Comparison of ENCODE assay signal across 10 mouse cellular contexts in genomic region chr6:121171102-121171501, GRCm38 (mm10). TPM values are rescaled to one million over a fixed set of nuclear protein-coding genes. Genes with fewer than 3 reads are reported as not detected.
A peak's percentile ranks its signal among the peaks of the same experiment; 100 is the strongest.
DNase-seq lines count a peak whose midpoint lies in the region; ATAC-seq and TF ChIP-seq lines count a peak whose summit lies in the region.
"Had no signal": no experiment of that assay in that cellular context is flagged by ENCODE, and none has a peak within 500 bp of the region (broad histone marks: within the 10 kb centered on the region; RNA-seq: fewer than 3 reads in every experiment).

No protein-coding gene starts in this region.

- no peak for TF ChIP-seq POLR2A in liver, adult 2 months (IDR thresholded peaks at IDR 0.05; ENCODE audit: extremely low read depth, insufficient read depth, low read length)

- no peaks in the 10 kb centered on the region for H3K36me3 ChIP-seq in liver, adult 2 months (ENCODE audit: control insufficient read depth, insufficient read depth, low read length)
- no peaks in the 10 kb centered on the region for H3K36me3 ChIP-seq in liver, embryonic 12.5 days
- no peaks in the 10 kb centered on the region for H3K36me3 ChIP-seq in heart, embryonic 16.5 days (ENCODE audit: control insufficient read depth, insufficient read depth)
- H3K36me3 ChIP-seq: hindbrain, embryonic 13.5 days; limb, embryonic 13.5 days had no signal

- H3K9me3 ChIP-seq in liver, embryonic 12.5 days (replicated peaks), result no peaks in the 10 kb centered on the region
- H3K9me3 ChIP-seq in heart, embryonic 16.5 days (replicated peaks; ENCODE audit: control insufficient read depth, low read length), result no peaks in the 10 kb centered on the region
- H3K9me3 ChIP-seq: hindbrain, embryonic 13.5 days; limb, embryonic 13.5 days had no signal

- H3K4me1 ChIP-seq in liver, adult 2 months (ENCODE audit: control insufficient read depth, insufficient read depth, low read length), result peaks cover 26% of the 10 kb centered on the region
- peaks cover 2% of the 10 kb centered on the region for H3K4me1 ChIP-seq in liver, embryonic 12.5 days
- peaks cover 20% of the 10 kb centered on the region for H3K4me1 ChIP-seq in heart, embryonic 16.5 days (ENCODE audit: control insufficient read depth, insufficient read depth, low read length)

- no peaks in the 10 kb centered on the region for H3K79me2 ChIP-seq in liver, adult 2 months (ENCODE audit: control insufficient read depth, insufficient read depth, low read length)

- no peak for ATAC-seq in liver, embryonic 12.5 days
- ATAC-seq in heart, embryonic 16.5 days (replicated peaks; ENCODE audit: extremely low read depth, insufficient read depth, low FRiP score), result peak; percentile 32; the same call in 1 of the 2 replicates

- peak; percentile 90 for DNase-seq in liver, adult 2 months (ENCODE audit: extremely low read depth, low read depth, low spot score)
- DNase-seq in adrenal gland, postnatal 14 days, result peak; percentile 79
- DNase-seq in skeletal muscle tissue, adult 2 months (ENCODE audit: low read depth, low spot score), result peak; percentile 85
- DNase-seq in layer of hippocampus, postnatal 14 days (ENCODE audit: low spot score in 2 of 2), result no peak
- DNase-seq in left cerebral cortex, adult 18-20 months (ENCODE audit: low spot score in 2 of 2), result no peak
- DNase-seq: kidney, adult 8-10 months had no signal

- no peak overlapping the region for H3K9ac ChIP-seq in liver, adult 2 months (ENCODE audit: low read depth, low read length)
- H3K9ac ChIP-seq in liver, embryonic 12.5 days, result no peak overlapping the region
- no peak overlapping the region; the same call in 1 of the 2 replicates for H3K9ac ChIP-seq in heart, embryonic 16.5 days (ENCODE audit: low read length)
- H3K9ac ChIP-seq: hindbrain, embryonic 13.5 days; limb, embryonic 13.5 days had no signal

- H3K27ac ChIP-seq in liver, adult 2 months (replicated peaks; ENCODE audit: insufficient read depth, low read depth, low read length), result peak overlapping the region; percentile 63
- H3K27ac ChIP-seq in liver, embryonic 12.5 days, result no peak overlapping the region
- peak overlapping the region; percentile 73 for H3K27ac ChIP-seq in heart, embryonic 16.5 days (ENCODE audit: low read length)
- H3K27ac ChIP-seq: hindbrain, embryonic 13.5 days; limb, embryonic 13.5 days had no signal

- H3K4me3 ChIP-seq in liver, adult 2 months (ENCODE audit: insufficient read depth, low read depth, low read length), result no peak overlapping the region
- no peak overlapping the region for H3K4me3 ChIP-seq in liver, embryonic 12.5 days
- no peak overlapping the region for H3K4me3 ChIP-seq in heart, embryonic 16.5 days (ENCODE audit: low read length)
- H3K4me3 ChIP-seq: hindbrain, embryonic 13.5 days; limb, embryonic 13.5 days had no signal

- no peak overlapping the region for H3K4me2 ChIP-seq in liver, embryonic 12.5 days
- H3K4me2 ChIP-seq in heart, embryonic 16.5 days (ENCODE audit: low read depth, low read length), result no peak overlapping the region
- H3K4me2 ChIP-seq: hindbrain, embryonic 13.5 days; limb, embryonic 13.5 days had no signal

- no peak for TF ChIP-seq CTCF in liver, adult 2 months (IDR thresholded peaks at IDR 0.05; ENCODE audit: low read depth, low read length)

- no peaks in the 10 kb centered on the region for H3K27me3 ChIP-seq in liver, adult 2 months (ENCODE audit: control insufficient read depth, insufficient read depth, low read length)
- peaks cover 36% of the 10 kb centered on the region for H3K27me3 ChIP-seq in liver, embryonic 12.5 days (replicated peaks)
- no peaks in the 10 kb centered on the region for H3K27me3 ChIP-seq in heart, embryonic 16.5 days (ENCODE audit: control insufficient read depth, insufficient read depth, low read length)
- H3K27me3 ChIP-seq: limb, embryonic 13.5 days had no signal

- WGBS in liver, adult 2 months, result 17% methylated on average over 6 of the region's 6 CpGs
- WGBS in liver, embryonic 12.5 days (ENCODE audit: insufficient replicate concordance), result 70% methylated on average over 6 of the region's 6 CpGs
- 36% methylated on average over 6 of the region's 6 CpGs for WGBS in heart, embryonic 16.5 days

RNA-seq across cellular contexts. Expression of gene Pex26, which starts 12.4 kb away (rescaled TPM):
- 10.0 and 13.2 TPM in 2 replicates for total RNA-seq in liver, adult 2 months (2014; rRNA removed)
- 20.4 and 23.5 TPM in 2 replicates for polyA plus RNA-seq in liver, adult 2 months (2012; rRNA removed)
- 5.3 and 5.5 TPM in 2 replicates for polyA plus RNA-seq in liver, embryonic 12.5 days (2016; fragmentation: Nextera tagmentation; extraction: Ambion mirVana)
- total RNA-seq in adrenal gland, postnatal 14 days (2021), result 11.9 and 12.7 TPM in 2 replicates
- polyA plus RNA-seq in heart, embryonic 16.5 days (2015; fragmentation: Nextera tagmentation; extraction: Ambion mirVana), result 6.7 and 7.6 TPM in 2 replicates
- 10 to 100 TPM; 11.2 to 12.0 TPM for total RNA-seq in layer of hippocampus, postnatal 14 days (2021)
- total RNA-seq in left cerebral cortex, adult 18-20 months (2021), result 10 to 100 TPM; 14.4 to 16.4 TPM

RNA-seq across cellular contexts. Expression of gene Tuba8, which starts 39.4 kb away (rescaled TPM):
- 0.55 and 1.9 TPM in 2 replicates for total RNA-seq in liver, adult 2 months (2014; rRNA removed)
- 1.5 and 1.6 TPM in 2 replicates for polyA plus RNA-seq in liver, adult 2 months (2012; rRNA removed)
- 7.2 and 8.4 TPM in 2 replicates for polyA plus RNA-seq in liver, embryonic 12.5 days (2016; fragmentation: Nextera tagmentation; extraction: Ambion mirVana)
- 15.9 and 17.5 TPM in 2 replicates for total RNA-seq in adrenal gland, postnatal 14 days (2021)
- polyA plus RNA-seq in heart, embryonic 16.5 days (2015; fragmentation: Nextera tagmentation; extraction: Ambion mirVana), result 1.2 and 2.0 TPM in 2 replicates
- total RNA-seq in layer of hippocampus, postnatal 14 days (2021), result 1 to 10 TPM; 5.4 to 5.5 TPM
- 10 to 100 TPM; 12.3 to 12.7 TPM for total RNA-seq in left cerebral cortex, adult 18-20 months (2021)

RNA-seq across cellular contexts. Expression of gene Mical3, which starts 40.3 kb away (rescaled TPM):
- total RNA-seq in liver, adult 2 months (2014; rRNA removed), result 5.8 and 9.0 TPM in 2 replicates
- polyA plus RNA-seq in liver, adult 2 months (2012; rRNA removed), result 7.9 and 8.8 TPM in 2 replicates
- 12.8 and 13.7 TPM in 2 replicates for polyA plus RNA-seq in liver, embryonic 12.5 days (2016; fragmentation: Nextera tagmentation; extraction: Ambion mirVana)
- 56.9 and 59.6 TPM in 2 replicates for total RNA-seq in adrenal gland, postnatal 14 days (2021)
- polyA plus RNA-seq in heart, embryonic 16.5 days (2015; fragmentation: Nextera tagmentation; extraction: Ambion mirVana), result 27.2 and 30.4 TPM in 2 replicates
- 10 to 100 TPM; 95.3 to 96.0 TPM for total RNA-seq in layer of hippocampus, postnatal 14 days (2021)
- total RNA-seq in left cerebral cortex, adult 18-20 months (2021), result 100 to 1,000 TPM; 108 to 119 TPM

Comparison
In these comparisons a context has a peak if more than half of its experiments do, and no peak if none do; other contexts are left out.
1. DNase-seq: peak in liver, adult 2 months (single experiment), adrenal gland, postnatal 14 days (single experiment) and skeletal muscle tissue, adult 2 months (single experiment); none in layer of hippocampus, postnatal 14 days (0 of 2) and left cerebral cortex, adult 18-20 months (0 of 2).